Mouse (Mus musculus) heart, adult 2 months (tissue): ENCODE results near the gene Srgap3. TPM values are rescaled to one million over a fixed set of nuclear protein-coding genes. Genes with fewer than 3 reads are reported as not detected.

Source experiments
- DNase-seq, 2 experiments: peaks; one replicate each; pipeline ENCODE4 v3.0.0; 2021
- H3K27ac ChIP-seq: fragments of 200-600 bp; 2 replicates; pipeline ENCODE4 v1.8.1; 2022
- H3K27me3 ChIP-seq: fragments of 200-500 bp; 2 replicates; pipeline ENCODE4 v1.6.1; 2012; ENCODE audit warnings: mild to moderate bottlenecking, low read length, inconsistent platforms, mixed read lengths; ENCODE audit not compliant: control insufficient read depth, insufficient read depth
- H3K36me3 ChIP-seq: fragments of 200-500 bp; 2 replicates; pipeline ENCODE4 v1.6.1; 2012; ENCODE audit warnings: low read length, inconsistent platforms; ENCODE audit not compliant: control insufficient read depth, insufficient read depth
- H3K4me1 ChIP-seq: fragments of 200-500 bp; 2 replicates; pipeline ENCODE4 v1.6.1; 2011; ENCODE audit warnings: low read length; ENCODE audit not compliant: control insufficient read depth, insufficient read depth
- H3K4me3 ChIP-seq: fragments of 200-600 bp; 2 replicates; pipeline ENCODE4 v1.8.1; 2022
- H3K79me2 ChIP-seq: fragments of 200-500 bp; replicated peaks from 2 replicates; pipeline ENCODE4 v1.6.1; 2012; ENCODE audit warnings: mild to moderate bottlenecking, inconsistent platforms, low read length, moderate library complexity, mixed read lengths; ENCODE audit not compliant: control insufficient read depth, insufficient read depth
- H3K9ac ChIP-seq: fragments of 200-500 bp; 2 replicates; pipeline ENCODE4 v1.6.1; 2012; ENCODE audit warnings: low read depth, mild to moderate bottlenecking, control low read depth, inconsistent platforms, low read length, mixed read lengths
- CTCF ChIP-seq: fragments of 200-600 bp; IDR thresholded peaks from 2 replicates; pipeline ENCODE4 v1.8.1; 2022; ENCODE audit warnings: antibody characterized with exemption, mild to moderate bottlenecking, moderate library complexity
- EP300 ChIP-seq: fragments of 200-500 bp; IDR thresholded peaks from 2 replicates; pipeline ENCODE4 v1.6.1; 2011; ENCODE audit warnings: low read depth, low read length, control low read depth; ENCODE audit not compliant: insufficient read depth
- POLR2A ChIP-seq: fragments of 200-500 bp; IDR thresholded peaks from 2 replicates; pipeline ENCODE4 v1.6.1; 2011; ENCODE audit warnings: mild to moderate bottlenecking, low read depth, low read length, control low read depth; ENCODE audit not compliant: insufficient read depth
- WGBS: fragments of 180-500 bp; shearing (Covaris S2); methylation state at CpG from one replicate; pipeline ENCODE4 v1.1.7; 2018; 5-methylcytosine and 5-hydroxymethylcytosine counted together
- intact Hi-C: fragments of 180-260 bp; cut with DNase I; formaldehyde crosslinking; loops from one replicate; pipeline ENCODE4 v1.15.1; 2025
- polyA plus RNA-seq: library from polyadenylated mRNA; depleted of rRNA; stranded (reverse); fragments of >200 nt; gene quantifications from 2 replicates; pipeline ENCODE4 v1.2.3, GENCODE M21; 2012
- total RNA-seq, 2 experiments: library from RNA; stranded (reverse); gene quantifications; 2 replicates each; pipeline ENCODE4 v1.2.3; 2021

The Srgap3 gene
- total and polyA plus RNA-seq, 3 experiments = 0.42 to 1.4 (median 0.61) TPM

GRCm38 (mm10) chr6:112798378-112798777 is 148.7 kb downstream of the Srgap3 start:
- H3K4me1 ChIP-seq = no peaks in the 10 kb centered on the region
- H3K36me3 ChIP-seq = no peaks in the 10 kb centered on the region
- TF ChIP-seq EP300 = no peak
- TF ChIP-seq CTCF = no peak
- no peak for TF ChIP-seq POLR2A
- WGBS = 75% methylated on average over 5 of the region's 5 CpGs
- H3K79me2 ChIP-seq = no peaks in the 10 kb centered on the region
- no peaks in the 10 kb centered on the region for H3K27me3 ChIP-seq
- no peak for DNase-seq
- no peak overlapping the region for H3K9ac ChIP-seq
- no peak overlapping the region for H3K4me3 ChIP-seq
- no peak overlapping the region for H3K27ac ChIP-seq
- intact Hi-C loops = no loop called here

GRCm38 (mm10) chr6:112796607-112797006 is 150.5 kb downstream of the Srgap3 start:
- H3K79me2 ChIP-seq = no peaks in the 10 kb centered on the region
- H3K27ac ChIP-seq = no peak overlapping the region
- no peaks in the 10 kb centered on the region for H3K27me3 ChIP-seq
- peak in 1 of 2 experiments; percentile 4 for DNase-seq
- H3K9ac ChIP-seq = no peak overlapping the region
- WGBS = 53% methylated on average over 2 of the region's 2 CpGs
- H3K4me1 ChIP-seq = no peaks in the 10 kb centered on the region
- TF ChIP-seq EP300 (no peak), POLR2A (no peak), CTCF (no peak)
- no peaks in the 10 kb centered on the region for H3K36me3 ChIP-seq
- intact Hi-C loops = no loop called here
- no peak overlapping the region for H3K4me3 ChIP-seq

- TF ChIP-seq POLR2A (no peak), EP300 (no peak), CTCF (no peak)
These were observed 153.2 kb downstream of the Srgap3 start for GRCm38 (mm10) chr6:112793887-112794286.

GRCm38 (mm10) chr6:112789901-112790300 is 157.2 kb downstream of the Srgap3 start:
- Histone ChIP-seq H3K4me1 (no peaks in the 10 kb centered on the region), H3K9ac (no peak overlapping the region), H3K36me3 (no peaks in the 10 kb centered on the region), H3K27me3 (no peaks in the 10 kb centered on the region), H3K79me2 (no peaks in the 10 kb centered on the region), H3K27ac (no peak overlapping the region), H3K4me3 (no peak overlapping the region)
- no peak for DNase-seq
- 45% methylated on average over 6 of the region's 6 CpGs for WGBS
- intact Hi-C loops = loop anchor here (10.0 kb wide), 1 partner anchor 75 kb away; no protein-coding TSS in a partner anchor
- TF ChIP-seq POLR2A (no peak), EP300 (no peak), CTCF (peak; percentile 19; the same call in 1 of the 2 replicates)

More at GRCm38 (mm10) chr6:112793887-112794286, 153.2 kb downstream of the Srgap3 start:
- no peak overlapping the region for H3K9ac ChIP-seq
- DNase-seq = no peak
- H3K79me2 ChIP-seq = no peaks in the 10 kb centered on the region
- 88% methylated on average over 5 of the region's 5 CpGs for WGBS
- H3K4me3 ChIP-seq = no peak overlapping the region
- no peak overlapping the region for H3K27ac ChIP-seq
- intact Hi-C loops = no loop called here
- H3K4me1 ChIP-seq = no peaks in the 10 kb centered on the region
- H3K27me3 ChIP-seq = no peaks in the 10 kb centered on the region
- no peaks in the 10 kb centered on the region for H3K36me3 ChIP-seq

- Histone ChIP-seq H3K27ac (no peak overlapping the region), H3K79me2 (no peaks in the 10 kb centered on the region), H3K27me3 (no peaks in the 10 kb centered on the region), H3K9ac (no peak overlapping the region), H3K4me1 (no peaks in the 10 kb centered on the region), H3K36me3 (no peaks in the 10 kb centered on the region), H3K4me3 (no peak overlapping the region)
- WGBS = 44% methylated on average over 10 of the region's 10 CpGs
- intact Hi-C loops = loop anchor here (10.0 kb wide), 1 partner anchor 74 kb away; no protein-coding TSS in a partner anchor
- DNase-seq = no peak
- no peak for TF ChIP-seq EP300
- TF ChIP-seq POLR2A = no peak
- no peak for TF ChIP-seq CTCF
These were observed 158.4 kb downstream of the Srgap3 start for GRCm38 (mm10) chr6:112788617-112789016.

GRCm38 (mm10) chr6:112788174-112788573 is 158.9 kb downstream of the Srgap3 start:
- Histone ChIP-seq H3K4me1 (no peaks in the 10 kb centered on the region), H3K79me2 (no peaks in the 10 kb centered on the region), H3K36me3 (no peaks in the 10 kb centered on the region), H3K4me3 (no peak overlapping the region), H3K27me3 (no peaks in the 10 kb centered on the region), H3K9ac (no peak overlapping the region), H3K27ac (no peak overlapping the region)
- 79% methylated on average over 1 of the region's 1 CpGs for WGBS
- no peak for DNase-seq
- TF ChIP-seq CTCF = no peak
- TF ChIP-seq EP300 = no peak
- no peak for TF ChIP-seq POLR2A
- intact Hi-C loops = loop anchor here (10.0 kb wide), 1 partner anchor 73 kb away; no protein-coding TSS in a partner anchor
